Mouse (Mus musculus): ENCODE measurements at regions not wholly inside any gene's neighbourhood (a gene's known extent, or its start where the extent isn't known, plus 50 kb on each side); places are given as distances from the start of the nearest gene placed in this dataset.

DNA sequence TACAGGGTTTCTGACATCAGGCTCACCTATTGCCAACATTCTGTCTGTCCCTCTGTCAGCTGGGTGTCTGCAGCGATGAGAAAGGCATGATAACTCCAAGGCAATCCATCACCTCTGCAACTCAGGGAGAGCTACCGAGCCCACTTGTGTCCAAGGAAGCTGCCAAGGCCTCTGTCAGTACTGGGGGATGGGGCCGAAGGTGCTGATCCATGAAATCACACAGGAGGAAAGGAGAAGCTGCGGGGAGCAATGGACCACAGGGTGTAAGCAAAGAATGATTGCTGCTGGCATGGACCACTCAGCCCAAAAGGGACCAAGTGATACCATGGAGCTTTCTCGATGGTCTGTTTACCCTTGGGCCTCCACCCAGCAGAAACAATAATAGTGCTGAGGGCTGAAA, 67.5 kb upstream of the Mid1ip1 start:
- no peak overlapping the region for H3K4me2 ChIP-seq (ENCODE audit: low read length)
- no peaks in the 10 kb centered on the region for H3K36me3 ChIP-seq (ENCODE audit: control insufficient read depth, insufficient read depth, low read length)
- no peak for DNase-seq
- no peak overlapping the region for H3K4me3 ChIP-seq (replicated peaks; ENCODE audit: low read depth, low read length)
- 0 out of 2 replicates have a peak, but pooled peaks cover 3% of the 10 kb centered on the region for H3K4me1 ChIP-seq (ENCODE audit: control insufficient read depth, insufficient read depth, low read length)
- H3K27me3 ChIP-seq (ENCODE audit: control insufficient read depth, insufficient read depth, low read length), result no peaks in the 10 kb centered on the region
- H3K9ac ChIP-seq (replicated peaks; ENCODE audit: low read length), result no peak overlapping the region
- ATAC-seq (ENCODE audit: low FRiP score, low TSS enrichment), result no peak
- H3K27ac ChIP-seq (replicated peaks; ENCODE audit: low read depth, low read length), result no peak overlapping the region
- no peaks in the 10 kb centered on the region for H3K9me3 ChIP-seq (ENCODE audit: control insufficient read depth, low read length)
- 56% methylated on average over 5 of the region's 5 CpGs for WGBS

DNA sequence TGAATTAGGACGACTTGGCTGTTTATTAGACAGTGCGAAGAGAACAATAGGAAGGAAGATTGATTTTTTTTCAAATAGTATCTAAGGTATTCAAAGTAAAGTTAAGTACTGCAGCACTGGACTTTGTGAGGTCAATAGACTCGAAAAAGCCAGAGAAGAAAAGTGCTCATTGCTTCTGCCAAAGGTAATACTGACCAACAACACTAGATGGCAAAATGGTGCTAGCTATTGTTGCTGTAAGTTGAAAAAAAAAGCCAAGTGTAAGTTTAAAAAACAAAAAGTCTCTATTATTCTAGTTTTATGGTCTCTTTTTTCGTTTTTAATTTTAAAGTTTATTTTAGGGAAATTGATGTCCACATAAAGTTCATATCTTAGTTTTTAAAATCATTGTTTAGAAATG, 63.9 kb upstream of the Mid1ip1 start:
- H3K9me3 ChIP-seq (ENCODE audit: control insufficient read depth, low read length), result no peaks in the 10 kb centered on the region
- no peak overlapping the region for H3K27ac ChIP-seq (replicated peaks; ENCODE audit: low read depth, low read length)
- 24% methylated on average over 4 of the region's 4 CpGs for WGBS
- H3K9ac ChIP-seq (replicated peaks; ENCODE audit: low read length), result no peak overlapping the region
- no peak overlapping the region for H3K4me2 ChIP-seq (ENCODE audit: low read length)
- no peaks in the 10 kb centered on the region for H3K27me3 ChIP-seq (ENCODE audit: control insufficient read depth, insufficient read depth, low read length)
- ATAC-seq (ENCODE audit: low FRiP score, low TSS enrichment) (no peak), DNase-seq (peak; percentile 75)
- no peaks in the 10 kb centered on the region for H3K36me3 ChIP-seq (ENCODE audit: control insufficient read depth, insufficient read depth, low read length)
- no peak overlapping the region for H3K4me3 ChIP-seq (replicated peaks; ENCODE audit: low read depth, low read length)
- H3K4me1 ChIP-seq (ENCODE audit: control insufficient read depth, insufficient read depth, low read length), result 0 out of 2 replicates have a peak, but pooled peaks cover 3% of the 10 kb centered on the region
